Mouse (Mus musculus): Measurements from ENCODE around the gene Jazf1. TPM values are rescaled to one million over a fixed set of nuclear protein-coding genes. Genes with fewer than 3 reads are reported as not detected.

Jazf1 gene
- total and polyA plus RNA-seq, 3 experiments = not detected

DNA sequence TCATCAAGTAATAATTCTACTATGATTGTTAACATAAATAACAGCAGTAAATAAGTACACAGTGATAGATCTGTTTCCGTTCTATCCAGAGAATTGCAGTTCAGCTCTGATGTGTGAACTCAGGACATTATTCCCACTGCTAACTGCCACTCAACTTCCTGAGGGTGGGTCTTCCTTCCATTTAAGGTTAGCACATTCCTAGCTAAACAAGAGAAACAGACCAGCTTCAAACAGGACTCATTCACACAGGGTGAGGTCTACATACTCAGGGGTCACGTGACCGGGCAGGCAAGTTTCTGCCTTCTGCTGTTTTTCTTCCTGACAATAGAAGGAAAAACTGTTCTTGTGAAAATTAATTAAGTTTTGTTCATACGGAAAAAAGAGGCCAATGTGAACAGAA lies 230.6 kb downstream of the Jazf1 start:
- H3K27ac ChIP-seq (ENCODE audit: control insufficient read depth, low read depth, low read length) = no peak overlapping the region
- no peak for DNase-seq (ENCODE audit: low read depth, low spot score)
- H3K9ac ChIP-seq (ENCODE audit: control insufficient read depth, low read depth, low read length, poor library complexity, severe bottlenecking) = no peak overlapping the region
- peaks cover 0 to 2% of the 10 kb centered on the region in 2 experiments; a peak in 2 of 4 replicates for H3K36me3 ChIP-seq (ENCODE audit: control insufficient read depth in 1 of 2, insufficient read depth in 2 of 2, low read length in 2 of 2)
- H3K79me2 ChIP-seq (ENCODE audit: control insufficient read depth, insufficient read depth, low read length, poor library complexity) = no peaks in the 10 kb centered on the region
- H3K27me3 ChIP-seq (ENCODE audit: control insufficient read depth in 1 of 2, insufficient read depth in 2 of 2, low read length in 2 of 2) = peaks cover 0 to 1% of the 10 kb centered on the region in 2 experiments; a peak in 1 of 4 replicates
- no peaks in the 10 kb centered on the region for H3K9me3 ChIP-seq (replicated peaks; ENCODE audit: insufficient read depth, low read length)
- no peaks in the 10 kb centered on the region for H3K4me1 ChIP-seq (ENCODE audit: control insufficient read depth in 1 of 2, insufficient read depth in 2 of 2, low read length in 2 of 2)
- TF ChIP-seq JUND (IDR thresholded peaks at IDR 0.05; ENCODE audit: low read depth, low read length) = no peak
- TF ChIP-seq MYB (IDR thresholded peaks at IDR 0.05; ENCODE audit: low read depth, low read length) = no peak
- TF ChIP-seq CHD1 (IDR thresholded peaks at IDR 0.05; ENCODE audit: low read depth, low read length) = no peak
- peak; percentile 62; the same call in 1 of the 2 replicates for TF ChIP-seq USF1 (IDR thresholded peaks at IDR 0.05; ENCODE audit: low read depth, low read length)
- TF ChIP-seq MAX (IDR thresholded peaks at IDR 0.05; ENCODE audit: low read length) = no peak
- TF ChIP-seq RCOR1 (IDR thresholded peaks at IDR 0.05; ENCODE audit: low read depth, low read length) = no peak
- 0 out of 4 replicates have a peak, but pooled peaks of 1 of the 2 experiments have one; percentile 12 for TF ChIP-seq USF2 (IDR thresholded peaks at IDR 0.05; ENCODE audit: borderline replicate concordance in 1 of 2, insufficient read depth in 1 of 2, low read depth in 1 of 2, low read length in 2 of 2)
- no peak overlapping the region for H3K4me3 ChIP-seq (ENCODE audit: control insufficient read depth in 1 of 2, insufficient read depth in 1 of 2, low read depth in 2 of 2, low read length in 2 of 2)

- Histone ChIP-seq H3K79me2 (ENCODE audit: control insufficient read depth, insufficient read depth, low read length, poor library complexity) (no peaks in the 10 kb centered on the region), H3K27ac (ENCODE audit: control insufficient read depth, low read depth, low read length) (no peak overlapping the region), H3K4me1 (ENCODE audit: control insufficient read depth in 1 of 2, insufficient read depth in 2 of 2, low read length in 2 of 2) (no peaks in the 10 kb centered on the region), H3K27me3 (ENCODE audit: control insufficient read depth in 1 of 2, insufficient read depth in 2 of 2, low read length in 2 of 2) (peaks cover 1 to 5% of the 10 kb centered on the region in 2 experiments; a peak in 2 of 4 replicates), H3K4me3 (ENCODE audit: control insufficient read depth in 1 of 2, insufficient read depth in 1 of 2, low read depth in 2 of 2, low read length in 2 of 2) (no peak overlapping the region), H3K9ac (ENCODE audit: control insufficient read depth, low read depth, low read length, poor library complexity, severe bottlenecking) (no peak overlapping the region), H3K36me3 (ENCODE audit: control insufficient read depth in 1 of 2, insufficient read depth in 2 of 2, low read length in 2 of 2) (no peaks in the 10 kb centered on the region), H3K9me3 (replicated peaks; ENCODE audit: insufficient read depth, low read length) (no peaks in the 10 kb centered on the region)
- no peak for DNase-seq (ENCODE audit: low read depth, low spot score)
- no peak for TF ChIP-seq MXI1 (IDR thresholded peaks at IDR 0.05; ENCODE audit: low read depth, low read length)
- no peak for TF ChIP-seq POLR2AphosphoS2 (IDR thresholded peaks at IDR 0.05; ENCODE audit: low read length)
- TF ChIP-seq ZKSCAN1 (IDR thresholded peaks at IDR 0.05; ENCODE audit: low read depth, low read length) = no peak
- no peak for TF ChIP-seq ZMIZ1 (IDR thresholded peaks at IDR 0.05; ENCODE audit: low read depth, low read length)
- no peak for TF ChIP-seq RCOR1 (IDR thresholded peaks at IDR 0.05; ENCODE audit: low read depth, low read length)
- TF ChIP-seq SIN3A (IDR thresholded peaks at IDR 0.05; ENCODE audit: low read length) = no peak
Observed at GRCm38 (mm10) chr6:52836201-52836950, 232.1 kb downstream of the Jazf1 start.

DNA sequence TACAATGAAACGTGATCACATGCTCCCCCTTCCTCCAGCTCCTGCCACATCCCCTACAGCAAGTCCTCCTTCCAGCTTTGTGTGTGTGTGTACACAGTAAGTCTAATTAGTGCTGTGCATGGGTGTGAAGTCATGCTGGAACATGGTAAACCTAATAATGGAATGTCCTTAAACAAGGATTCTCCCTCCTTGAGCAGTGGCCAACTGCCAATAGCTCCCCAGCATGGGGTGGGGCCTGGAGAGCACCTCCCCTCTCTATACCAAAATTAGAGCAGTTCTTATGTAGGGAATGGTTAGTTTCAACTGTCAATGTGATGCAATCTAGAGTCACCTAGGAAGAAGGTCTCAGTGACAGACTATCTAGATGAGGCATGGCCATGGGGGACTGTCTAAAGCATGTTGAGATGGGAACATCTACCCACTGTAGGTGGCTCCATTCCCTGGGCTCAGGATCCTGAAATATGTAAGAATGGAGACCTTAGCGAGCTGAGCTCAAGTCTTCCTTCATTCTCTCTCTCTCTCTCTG lies 240.6 kb downstream of the Jazf1 start:
- Histone ChIP-seq H3K36me3 (ENCODE audit: control insufficient read depth in 1 of 2, insufficient read depth in 2 of 2, low read length in 2 of 2) (no peaks in the 10 kb centered on the region), H3K9me3 (replicated peaks; ENCODE audit: insufficient read depth, low read length) (no peaks in the 10 kb centered on the region), H3K27ac (ENCODE audit: control insufficient read depth, low read depth, low read length) (no peak overlapping the region), H3K27me3 (ENCODE audit: control insufficient read depth in 1 of 2, insufficient read depth in 2 of 2, low read length in 2 of 2) (peaks cover 0 to 9% of the 10 kb centered on the region in 2 experiments; a peak in 2 of 4 replicates), H3K4me1 (ENCODE audit: control insufficient read depth in 1 of 2, insufficient read depth in 2 of 2, low read length in 2 of 2) (peaks cover 3 to 6% of the 10 kb centered on the region in 2 experiments; a peak in 3 of 4 replicates), H3K9ac (ENCODE audit: control insufficient read depth, low read depth, low read length, poor library complexity, severe bottlenecking) (no peak overlapping the region), H3K79me2 (ENCODE audit: control insufficient read depth, insufficient read depth, low read length, poor library complexity) (no peaks in the 10 kb centered on the region), H3K4me3 (ENCODE audit: control insufficient read depth in 1 of 2, insufficient read depth in 1 of 2, low read depth in 2 of 2, low read length in 2 of 2) (no peak overlapping the region)
- peak; percentile 23 for DNase-seq (ENCODE audit: low read depth, low spot score)
- TF ChIP-seq MEF2A (IDR thresholded peaks at IDR 0.05; ENCODE audit: extremely low read depth, insufficient replicate concordance, low read depth, low read length, poor library complexity, severe bottlenecking) = peak; percentile 68; the same call in 1 of the 2 replicates
- TF ChIP-seq CTCF (IDR thresholded peaks at IDR 0.05 in 2 of 3, conservative IDR thresholded peaks at IDR 0.05 in 1 of 3; ENCODE audit: control insufficient read depth in 1 of 3, insufficient read depth in 1 of 3, low read depth in 2 of 3, low read length in 3 of 3, poor library complexity in 1 of 3, severe bottlenecking in 1 of 3) = no peak
- TF ChIP-seq HCFC1 (IDR thresholded peaks at IDR 0.05; ENCODE audit: low read depth, low read length) = no peak
- no peak for TF ChIP-seq MYC (IDR thresholded peaks at IDR 0.05; ENCODE audit: low read depth, low read length)
- TF ChIP-seq JUND (IDR thresholded peaks at IDR 0.05; ENCODE audit: low read depth, low read length) = no peak
- TF ChIP-seq SIN3A (IDR thresholded peaks at IDR 0.05; ENCODE audit: low read length) = no peak
- TF ChIP-seq MYB (IDR thresholded peaks at IDR 0.05; ENCODE audit: low read depth, low read length) = no peak
- TF ChIP-seq SMC3 (IDR thresholded peaks at IDR 0.05; ENCODE audit: low read depth, low read length) = no peak
- peak in 1 of 2 experiments; percentile 75; a peak in 2 of 4 replicates for TF ChIP-seq EP300 (IDR thresholded peaks at IDR 0.05; ENCODE audit: low read depth in 1 of 2, low read length in 2 of 2)
- no peak for TF ChIP-seq GATA1 (IDR thresholded peaks at IDR 0.05; ENCODE audit: low read depth, low read length)
- no peak for TF ChIP-seq TAL1 (IDR thresholded peaks at IDR 0.05; ENCODE audit: low read length)
- no peak for TF ChIP-seq MAZ (IDR thresholded peaks at IDR 0.05; ENCODE audit: low read depth, low read length)
- TF ChIP-seq NELFE (IDR thresholded peaks at IDR 0.05; ENCODE audit: low read depth, low read length) = no peak
- TF ChIP-seq MXI1 (IDR thresholded peaks at IDR 0.05; ENCODE audit: low read depth, low read length) = peak; percentile 55; the same call in 1 of the 2 replicates
- no peak for TF ChIP-seq UBTF (IDR thresholded peaks at IDR 0.05; ENCODE audit: borderline replicate concordance, insufficient read depth, low read depth, low read length)
